Mouse (Mus musculus) liver, postnatal 0 days (tissue): Measurements from ENCODE around the gene Arhgef3.

Experiments used
- CTCF ChIP-seq: sonication (generic); IDR thresholded peaks from 2 replicates; pipeline ENCODE4 v1.5.1; 2016; ENCODE audit warnings: antibody characterized with exemption, low read depth
- EP300 ChIP-seq: IDR thresholded peaks from 2 replicates; pipeline ENCODE4 v1.6.1; 2016; ENCODE audit warnings: antibody characterized with exemption, low read depth, mild to moderate bottlenecking

DNA sequence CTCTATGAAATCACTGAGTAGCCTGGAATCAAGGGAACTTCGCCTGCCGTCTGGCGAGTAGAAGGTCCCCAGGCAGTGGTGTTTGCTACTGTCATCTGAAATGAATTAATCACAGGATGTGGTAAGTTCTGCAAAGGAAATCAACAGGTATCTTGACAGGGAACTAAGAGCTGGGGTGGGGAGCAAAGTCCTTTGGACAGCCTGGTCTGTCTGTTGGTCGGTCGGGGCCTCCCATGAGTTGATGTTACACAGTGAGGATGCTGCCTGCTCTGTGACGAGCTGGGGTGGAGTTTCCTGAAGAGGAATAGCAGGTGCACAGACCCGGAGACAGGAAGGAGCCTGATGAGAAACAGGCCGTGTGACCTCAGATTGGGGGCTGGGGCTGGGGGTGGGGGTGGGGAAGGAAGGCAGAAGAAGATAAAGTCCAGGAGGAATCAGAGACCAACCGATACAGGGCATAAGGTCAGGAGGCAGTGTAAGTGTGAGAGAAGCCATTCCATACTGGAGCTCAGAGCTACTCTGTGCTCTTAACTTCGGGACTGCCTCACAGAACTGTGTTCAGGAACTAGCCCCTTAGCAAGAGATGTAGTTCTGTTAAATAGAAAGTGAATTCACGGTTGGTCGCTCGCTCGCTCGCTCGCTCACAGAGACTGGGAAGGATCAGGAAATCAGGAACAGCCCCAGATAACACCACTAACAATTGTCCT, 114.9 kb downstream of the Arhgef3 start:
- no peak for TF ChIP-seq EP300
- TF ChIP-seq CTCF: no peak
